Mouse (Mus musculus): ENCODE measurements at regions not wholly inside any gene's neighbourhood (a gene's known extent, or its start where the extent isn't known, plus 50 kb on each side); places are given as distances from the start of the nearest gene placed in this dataset.

GRCm38 (mm10) chr9:43923088-43923487, 120.1 kb upstream of the Thy1 start:
- H3K27ac ChIP-seq (ENCODE audit: low read length) = no peak overlapping the region
- no peaks in the 10 kb centered on the region for H3K36me3 ChIP-seq (ENCODE audit: insufficient read depth, low read length)
- no peak overlapping the region for H3K4me2 ChIP-seq (replicated peaks; ENCODE audit: low read depth, low read length)
- no peak overlapping the region for H3K4me3 ChIP-seq (ENCODE audit: low read depth, low read length)
- H3K4me1 ChIP-seq (ENCODE audit: insufficient read depth, low read depth, low read length) = no peaks in the 10 kb centered on the region
- ATAC-seq (no peak), DNase-seq (ENCODE audit: low spot score) (no peak)
- no peak for TF ChIP-seq EP300 (IDR thresholded peaks at IDR 0.05)
- TF ChIP-seq CTCF (IDR thresholded peaks at IDR 0.05) = no peak
- no peaks in the 10 kb centered on the region for H3K27me3 ChIP-seq (replicated peaks; ENCODE audit: insufficient read depth, low read length)
- no peak overlapping the region for H3K9ac ChIP-seq (replicated peaks; ENCODE audit: low read depth)
- 37% methylated on average over 4 of the region's 4 CpGs for WGBS
- H3K9me3 ChIP-seq (ENCODE audit: low read length) = no peaks in the 10 kb centered on the region

GRCm38 (mm10) chr9:43924795-43925194, 118.4 kb upstream of the Thy1 start:
- no peak for TF ChIP-seq EP300 (IDR thresholded peaks at IDR 0.05)
- TF ChIP-seq CTCF (IDR thresholded peaks at IDR 0.05) = peak; percentile 51
- no peaks in the 10 kb centered on the region for H3K36me3 ChIP-seq (ENCODE audit: insufficient read depth, low read length)
- H3K27ac ChIP-seq (ENCODE audit: low read length) = no peak overlapping the region
- no peaks in the 10 kb centered on the region for H3K9me3 ChIP-seq (ENCODE audit: low read length)
- no peak overlapping the region for H3K4me3 ChIP-seq (ENCODE audit: low read depth, low read length)
- H3K4me2 ChIP-seq (replicated peaks; ENCODE audit: low read depth, low read length) = no peak overlapping the region
- H3K9ac ChIP-seq (replicated peaks; ENCODE audit: low read depth) = no peak overlapping the region
- ATAC-seq (no peak), DNase-seq (ENCODE audit: low spot score) (no peak)
- H3K27me3 ChIP-seq (replicated peaks; ENCODE audit: insufficient read depth, low read length) = no peaks in the 10 kb centered on the region
- 39% methylated on average over 15 of the region's 15 CpGs for WGBS
- H3K4me1 ChIP-seq (ENCODE audit: insufficient read depth, low read depth, low read length) = no peaks in the 10 kb centered on the region

- WGBS = 23% methylated on average over 7 of the region's 7 CpGs
- no peak for ATAC-seq
- TF ChIP-seq CTCF (IDR thresholded peaks at IDR 0.05) = no peak
- no peak for TF ChIP-seq EP300 (IDR thresholded peaks at IDR 0.05)
Measured at GRCm38 (mm10) chr9:43929312-43930036, 113.7 kb upstream of the Thy1 start.

DNA sequence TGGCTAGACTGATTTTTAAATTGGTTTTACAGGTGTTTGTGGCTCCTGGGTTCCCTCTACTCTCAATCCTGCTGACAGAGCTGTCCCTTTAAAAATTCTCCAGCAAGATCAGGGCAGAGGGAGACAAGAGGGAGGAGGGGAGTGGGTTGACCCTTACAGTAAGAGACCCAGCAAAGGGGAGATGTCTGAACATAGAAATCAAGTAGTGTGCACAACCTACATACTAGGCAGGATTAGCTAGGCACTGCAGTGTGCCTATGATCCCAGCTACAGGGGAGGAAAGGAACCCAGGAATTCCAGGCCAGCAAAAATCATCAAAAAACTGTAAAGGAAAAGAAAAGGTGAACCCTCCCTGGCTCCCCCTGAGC, 113.2 kb upstream of the Thy1 start:
- Histone ChIP-seq H3K9ac (replicated peaks; ENCODE audit: low read depth) (no peak overlapping the region), H3K4me2 (replicated peaks; ENCODE audit: low read depth, low read length) (no peak overlapping the region), H3K4me3 (ENCODE audit: low read depth, low read length) (no peak overlapping the region), H3K9me3 (ENCODE audit: low read length) (no peaks in the 10 kb centered on the region), H3K4me1 (ENCODE audit: insufficient read depth, low read depth, low read length) (no peaks in the 10 kb centered on the region), H3K36me3 (ENCODE audit: insufficient read depth, low read length) (no peaks in the 10 kb centered on the region), H3K27ac (ENCODE audit: low read length) (no peak overlapping the region), H3K27me3 (replicated peaks; ENCODE audit: insufficient read depth, low read length) (no peaks in the 10 kb centered on the region)
- ATAC-seq (no peak), DNase-seq (ENCODE audit: low spot score) (no peak)
- TF ChIP-seq CTCF (IDR thresholded peaks at IDR 0.05) = no peak
- no peak for TF ChIP-seq EP300 (IDR thresholded peaks at IDR 0.05)

More at GRCm38 (mm10) chr9:43929312-43930036, 113.7 kb upstream of the Thy1 start:
- Histone ChIP-seq H3K4me2 (replicated peaks; ENCODE audit: low read depth, low read length) (no peak overlapping the region), H3K36me3 (ENCODE audit: insufficient read depth, low read length) (no peaks in the 10 kb centered on the region), H3K9me3 (ENCODE audit: low read length) (no peaks in the 10 kb centered on the region), H3K27ac (ENCODE audit: low read length) (no peak overlapping the region), H3K27me3 (replicated peaks; ENCODE audit: insufficient read depth, low read length) (no peaks in the 10 kb centered on the region), H3K4me3 (ENCODE audit: low read depth, low read length) (no peak overlapping the region), H3K4me1 (ENCODE audit: insufficient read depth, low read depth, low read length) (no peaks in the 10 kb centered on the region), H3K9ac (replicated peaks; ENCODE audit: low read depth) (no peak overlapping the region)
- DNase-seq (ENCODE audit: low spot score) = no peak

GRCm38 (mm10) chr9:43930476-43930875, 112.7 kb upstream of the Thy1 start:
- Histone ChIP-seq H3K27ac (ENCODE audit: low read length) (no peak overlapping the region), H3K4me3 (ENCODE audit: low read depth, low read length) (no peak overlapping the region), H3K4me2 (replicated peaks; ENCODE audit: low read depth, low read length) (no peak overlapping the region), H3K36me3 (ENCODE audit: insufficient read depth, low read length) (no peaks in the 10 kb centered on the region), H3K9me3 (ENCODE audit: low read length) (no peaks in the 10 kb centered on the region), H3K9ac (replicated peaks; ENCODE audit: low read depth) (no peak overlapping the region), H3K27me3 (replicated peaks; ENCODE audit: insufficient read depth, low read length) (no peaks in the 10 kb centered on the region), H3K4me1 (ENCODE audit: insufficient read depth, low read depth, low read length) (no peaks in the 10 kb centered on the region)
- ATAC-seq (no peak), DNase-seq (ENCODE audit: low spot score) (no peak)
- TF ChIP-seq CTCF (IDR thresholded peaks at IDR 0.05) (no peak), EP300 (IDR thresholded peaks at IDR 0.05) (no peak)
- WGBS = 65% methylated on average over 3 of the region's 3 CpGs

- no peak for ATAC-seq
Measured at GRCm38 (mm10) chr9:43934012-43934690, 109.0 kb upstream of the Thy1 start.

More at GRCm38 (mm10) chr9:43934012-43934690, 109.0 kb upstream of the Thy1 start:
- no peak for DNase-seq (ENCODE audit: low spot score)
- TF ChIP-seq EP300 (IDR thresholded peaks at IDR 0.05) (no peak), CTCF (IDR thresholded peaks at IDR 0.05) (no peak)
- Histone ChIP-seq H3K9me3 (ENCODE audit: low read length) (no peaks in the 10 kb centered on the region), H3K4me2 (replicated peaks; ENCODE audit: low read depth, low read length) (no peak overlapping the region), H3K27me3 (replicated peaks; ENCODE audit: insufficient read depth, low read length) (no peaks in the 10 kb centered on the region), H3K27ac (ENCODE audit: low read length) (no peak overlapping the region), H3K4me1 (ENCODE audit: insufficient read depth, low read depth, low read length) (no peaks in the 10 kb centered on the region), H3K9ac (replicated peaks; ENCODE audit: low read depth) (no peak overlapping the region), H3K4me3 (ENCODE audit: low read depth, low read length) (no peak overlapping the region), H3K36me3 (ENCODE audit: insufficient read depth, low read length) (no peaks in the 10 kb centered on the region)
- WGBS = 25% methylated on average over 18 of the region's 18 CpGs

Data from lung, postnatal 0 days (tissue).